Mouse (Mus musculus): ENCODE measurements around the gene Fmo5.

Fmo5 gene

DNA sequence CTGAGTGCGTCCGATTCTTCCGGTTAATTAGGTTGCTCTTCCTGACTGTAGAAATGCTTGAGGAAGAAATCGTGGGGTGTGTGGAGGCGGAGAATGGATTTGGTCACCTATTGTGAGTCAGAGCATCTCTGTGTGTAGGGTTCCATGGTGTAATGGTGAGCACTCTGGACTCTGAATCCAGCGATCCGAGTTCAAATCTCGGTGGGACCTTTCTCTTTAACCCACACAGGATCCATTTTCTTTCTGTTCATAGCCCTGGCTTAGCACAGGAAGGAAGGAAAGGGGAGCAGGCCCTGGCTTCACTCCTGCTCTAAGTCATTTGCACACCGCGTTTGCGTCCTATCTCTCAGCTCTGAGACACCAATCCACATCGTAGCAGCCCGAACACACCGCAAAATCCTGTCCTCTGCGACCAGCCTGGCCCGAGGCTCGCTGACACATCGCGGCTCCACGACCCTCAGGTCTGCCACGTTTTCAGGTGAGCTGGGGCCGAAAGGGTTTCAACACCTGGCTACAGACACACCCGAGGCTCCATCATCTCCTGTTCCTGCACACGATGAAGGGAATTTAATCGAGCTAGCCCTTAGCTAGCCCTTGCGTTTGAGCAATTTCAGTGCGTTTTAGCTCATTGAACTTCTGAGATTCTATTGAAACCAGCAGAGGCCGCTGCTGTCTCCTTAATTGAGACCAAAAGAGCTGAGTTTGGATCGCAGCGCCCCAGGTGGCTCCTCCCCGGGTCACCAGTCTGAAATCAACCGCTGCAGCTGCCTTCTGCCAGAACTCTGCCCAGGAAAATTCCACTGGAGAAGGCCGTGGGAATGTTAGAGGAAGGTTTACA, 52.9 kb downstream of the Fmo5 start:
- peak; percentile 91 for DNase-seq (ENCODE audit: low read depth)

DNA sequence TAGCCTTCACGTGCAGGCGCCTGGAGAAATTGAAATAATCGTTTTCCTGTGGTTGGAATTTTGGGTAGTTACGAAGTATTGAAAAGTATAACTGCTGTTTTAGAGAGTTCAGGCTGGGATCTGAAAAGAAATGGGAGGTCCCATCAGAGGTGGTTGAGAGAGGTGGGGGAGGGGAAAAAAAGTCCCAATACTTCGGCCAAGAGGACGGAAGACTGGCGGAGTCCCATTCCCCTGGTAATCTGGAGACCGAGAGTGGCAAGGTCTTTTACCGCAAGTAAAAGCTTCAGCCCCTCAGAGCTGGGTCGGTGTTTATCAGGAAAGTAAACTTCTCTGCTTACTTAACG, 53.5 kb downstream of the Fmo5 start:
- DNase-seq (ENCODE audit: low read depth): no peak

DNA sequence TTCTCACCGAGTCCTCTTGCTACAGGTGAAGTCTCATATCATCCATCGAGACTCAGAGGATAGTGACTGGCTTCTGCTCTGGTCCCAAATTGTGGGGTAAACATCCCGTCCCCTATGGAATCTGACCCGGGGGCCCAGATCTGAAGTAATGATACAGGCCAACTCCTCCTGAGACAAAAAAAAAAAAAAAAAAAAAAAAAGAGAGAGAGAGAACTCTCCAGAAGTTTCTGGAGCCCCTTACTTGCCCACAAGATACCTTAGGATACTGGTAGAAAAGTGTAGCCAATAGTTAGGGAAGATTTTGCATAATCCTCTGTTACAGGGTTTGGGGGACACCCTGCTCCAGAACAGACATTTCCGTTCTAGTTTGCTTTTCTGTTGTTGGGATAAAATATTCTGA, 54.0 kb downstream of the Fmo5 start:
- DNase-seq (ENCODE audit: low read depth): no peak

DNA sequence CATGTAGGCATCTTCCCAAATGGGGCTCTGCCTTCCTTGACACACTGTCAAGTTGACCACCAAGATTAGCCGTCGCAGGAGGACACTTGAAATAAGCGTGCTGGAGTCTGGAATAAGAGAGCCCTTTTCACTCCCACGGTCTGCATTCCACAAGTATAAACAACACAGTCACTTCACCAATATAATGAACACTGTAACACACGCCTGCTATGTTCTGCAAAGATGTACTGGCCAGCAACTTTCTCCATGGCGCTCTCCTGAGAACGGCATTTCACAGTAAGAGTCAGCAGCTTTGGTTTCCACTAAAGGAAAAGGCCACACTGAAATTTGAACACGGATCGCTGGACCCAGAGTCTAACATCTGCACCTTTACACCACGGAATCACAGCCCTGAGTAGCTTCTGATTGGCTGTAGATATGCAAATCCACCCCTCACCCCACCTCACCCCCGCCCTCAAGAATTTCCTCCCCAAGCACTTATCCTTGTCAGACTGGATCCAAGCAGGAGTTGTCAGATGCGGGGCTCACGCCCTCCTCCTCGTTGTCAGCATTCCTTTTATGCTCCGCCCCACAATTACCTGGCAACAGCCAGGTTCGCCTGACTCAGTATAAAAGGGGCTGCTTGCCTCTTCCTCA, 55.1 kb downstream of the Fmo5 start:
- DNase-seq (ENCODE audit: low read depth): no peak

DNA sequence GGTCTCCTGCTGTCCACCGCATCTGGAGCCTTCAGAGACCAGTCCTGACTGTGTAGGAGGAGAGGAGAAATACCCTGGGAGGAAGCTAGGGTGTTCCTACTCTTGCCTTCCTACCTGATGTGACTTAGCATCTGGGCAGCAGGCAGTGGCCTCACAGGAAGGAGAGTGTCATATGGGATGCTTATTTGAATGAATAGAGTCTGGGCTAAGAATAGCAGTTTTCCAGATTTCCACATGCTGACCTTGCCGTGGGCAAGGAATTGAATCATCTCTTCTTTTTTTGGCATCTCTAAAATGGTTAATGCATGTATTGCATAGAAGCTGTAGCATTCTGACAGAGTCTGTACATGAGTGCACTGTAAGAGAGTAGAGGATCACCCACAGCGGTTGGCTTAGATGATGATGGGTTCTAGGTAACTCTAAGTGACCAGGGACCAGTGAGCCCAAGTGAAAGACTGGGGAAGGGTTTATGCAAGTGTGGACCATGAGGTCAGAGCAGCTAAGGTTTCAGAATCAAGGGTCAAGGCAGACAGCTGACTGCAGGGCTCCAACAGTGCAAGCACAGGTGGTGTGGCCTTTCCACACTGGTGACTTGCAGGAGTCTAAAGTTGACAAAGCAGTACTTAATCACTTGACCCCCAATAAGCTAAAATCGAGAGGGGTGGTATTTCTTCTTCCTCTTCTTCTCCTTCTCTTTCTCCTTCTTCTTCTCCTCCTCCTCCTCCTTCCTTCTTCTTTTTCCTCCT, 57.9 kb downstream of the Fmo5 start:
- no peak for DNase-seq (ENCODE audit: low read depth)

DNA sequence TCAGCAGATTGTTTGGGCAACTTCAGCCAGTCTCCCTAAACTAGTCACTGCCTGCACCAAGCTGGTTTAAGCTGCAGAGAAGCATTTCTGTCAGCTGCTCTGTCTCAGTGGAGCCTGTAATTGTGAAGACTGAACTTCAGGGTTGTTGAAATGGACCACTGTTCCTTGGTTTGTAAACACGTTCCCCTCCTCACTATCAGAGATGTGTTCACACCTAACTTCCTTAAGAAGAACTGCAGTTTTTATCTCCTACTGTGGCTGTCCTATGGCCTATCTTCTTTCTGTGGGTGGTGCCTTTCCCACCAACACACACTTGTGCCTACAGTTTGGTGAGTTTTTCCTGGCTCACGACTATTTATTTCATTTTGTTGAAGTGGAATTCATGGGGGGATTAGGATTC, 60.7 kb downstream of the Fmo5 start:
- DNase-seq (ENCODE audit: low read depth): no peak

DNA sequence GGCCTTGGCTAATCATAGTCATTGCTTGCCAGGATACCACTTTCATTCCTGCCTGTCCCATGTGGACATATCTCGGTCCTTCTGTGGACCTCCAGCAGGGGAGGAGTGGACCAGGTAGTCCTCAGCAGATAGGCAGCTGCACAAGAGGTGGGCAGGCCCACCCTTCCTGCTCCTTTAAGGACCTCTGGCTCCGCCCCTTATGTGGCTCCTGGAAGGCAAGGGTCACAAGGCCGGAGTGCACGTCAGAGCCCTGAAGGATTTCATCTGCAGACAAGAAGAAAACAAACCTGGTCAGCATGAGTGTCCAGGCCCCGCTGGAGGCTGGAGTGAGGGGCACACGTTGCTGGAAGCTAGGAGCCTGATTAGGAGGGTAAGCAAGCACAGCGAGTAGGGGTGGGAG, 62.0 kb downstream of the Fmo5 start:
- no peak for DNase-seq (ENCODE audit: low read depth)

DNA sequence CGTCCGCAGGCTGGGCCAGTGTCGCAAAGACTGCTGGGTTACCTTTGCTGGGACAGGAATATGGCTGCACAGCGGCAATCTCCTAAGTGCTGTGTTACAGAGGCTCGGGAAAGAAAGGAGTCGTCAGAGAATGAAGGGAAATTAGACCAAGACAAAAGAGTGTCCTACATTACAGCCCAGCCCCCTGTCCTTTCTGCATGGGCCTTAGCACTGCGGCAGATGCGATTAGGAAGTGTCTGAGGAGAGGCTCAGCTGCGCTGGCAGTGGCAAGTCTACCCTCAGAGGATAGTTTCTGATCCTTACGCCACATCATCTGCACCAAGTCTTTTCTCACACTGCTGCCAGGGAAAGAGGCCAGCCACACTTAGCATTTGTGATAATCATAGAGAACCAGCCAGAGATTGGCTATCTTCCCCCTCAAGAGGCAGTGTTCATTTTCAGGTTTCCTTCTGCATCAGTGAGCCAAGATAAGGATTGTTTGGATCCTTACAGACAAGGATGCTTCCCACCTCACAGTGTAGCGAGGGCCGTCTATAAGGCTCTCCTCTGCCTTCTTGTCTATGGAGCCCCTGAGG, 62.9 kb downstream of the Fmo5 start:
- no peak for DNase-seq (ENCODE audit: low read depth)

DNA sequence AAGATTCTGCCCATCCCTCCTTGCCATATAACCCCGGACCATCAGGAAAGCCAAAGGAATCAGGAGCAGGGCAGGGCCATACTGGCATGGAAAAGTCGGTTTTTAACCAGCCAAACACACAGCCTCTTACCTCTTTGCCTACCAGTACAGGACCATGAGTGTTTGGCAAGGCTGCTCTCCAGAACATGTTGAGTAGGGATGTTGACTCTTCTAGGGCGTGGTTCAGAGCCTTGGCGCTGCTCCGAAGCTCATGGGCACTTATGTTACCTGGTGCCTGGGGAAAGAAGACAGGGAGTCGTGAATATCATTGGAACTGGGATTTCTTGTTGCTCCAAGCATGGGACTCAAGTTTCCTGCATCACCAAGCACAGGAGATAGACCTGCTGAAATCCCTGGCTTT, 65.2 kb downstream of the Fmo5 start:
- no peak for DNase-seq (ENCODE audit: low read depth)

DNA sequence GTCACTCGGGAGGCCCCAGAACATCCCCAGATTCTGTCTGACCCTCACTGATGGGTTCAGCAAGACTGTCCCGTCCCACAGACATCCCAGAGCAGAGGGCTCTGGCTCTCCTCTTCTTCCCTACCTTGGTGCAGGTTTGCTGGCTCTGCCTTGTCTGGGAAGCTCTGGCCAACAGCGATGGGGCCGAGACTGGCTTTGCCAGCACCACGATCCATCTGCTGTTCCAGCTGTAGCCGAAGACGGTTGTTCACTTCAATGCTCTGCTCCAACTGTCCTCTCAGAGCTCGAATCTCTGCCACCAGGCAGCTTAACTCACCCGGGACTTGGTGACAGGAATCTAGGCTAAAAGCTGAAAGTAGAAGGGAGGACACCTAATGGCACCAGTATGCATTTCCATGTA, 68.3 kb downstream of the Fmo5 start:
- no peak for DNase-seq (ENCODE audit: low read depth)

DNA sequence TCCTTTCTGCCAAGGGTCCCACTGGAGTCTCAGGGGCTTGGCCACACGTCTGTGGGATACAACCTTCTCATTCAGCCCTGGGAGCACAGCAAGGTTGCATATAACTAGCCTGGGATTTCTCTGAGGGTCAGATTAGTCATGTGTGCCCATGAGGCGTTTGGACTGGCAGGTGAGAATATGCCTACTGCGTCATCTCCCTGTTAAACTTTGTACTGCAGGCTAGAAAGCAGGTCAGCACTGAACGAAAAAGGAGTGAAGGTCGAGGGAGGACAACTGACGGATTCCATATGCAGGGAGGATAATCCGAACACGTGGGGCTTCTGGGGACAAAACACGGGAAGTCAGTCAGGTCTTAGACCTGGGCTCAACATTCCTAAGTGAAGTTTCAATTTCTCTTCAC, 68.7 kb downstream of the Fmo5 start:
- DNase-seq (ENCODE audit: low read depth): no peak

DNA sequence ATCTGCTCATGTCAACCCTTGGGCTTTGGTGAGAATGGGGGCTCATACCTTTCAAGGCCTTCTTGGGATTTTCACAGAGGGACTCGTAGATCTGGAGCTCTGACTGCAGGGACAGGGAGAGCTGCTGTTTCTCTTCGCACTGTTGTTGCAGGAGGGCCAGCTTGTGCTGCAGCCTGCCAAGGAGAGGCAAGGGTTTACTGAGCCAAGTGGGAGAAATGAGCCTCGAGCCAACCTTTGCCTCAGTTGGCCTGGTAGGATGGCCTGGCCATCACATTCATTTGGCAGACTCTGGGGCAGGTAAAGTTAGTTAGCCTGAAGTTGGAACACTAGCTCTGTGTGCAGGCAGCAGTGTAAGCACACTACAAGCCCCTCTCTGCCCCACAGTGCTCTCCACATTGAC, 70.5 kb downstream of the Fmo5 start:
- no peak for DNase-seq (ENCODE audit: low read depth)

DNA sequence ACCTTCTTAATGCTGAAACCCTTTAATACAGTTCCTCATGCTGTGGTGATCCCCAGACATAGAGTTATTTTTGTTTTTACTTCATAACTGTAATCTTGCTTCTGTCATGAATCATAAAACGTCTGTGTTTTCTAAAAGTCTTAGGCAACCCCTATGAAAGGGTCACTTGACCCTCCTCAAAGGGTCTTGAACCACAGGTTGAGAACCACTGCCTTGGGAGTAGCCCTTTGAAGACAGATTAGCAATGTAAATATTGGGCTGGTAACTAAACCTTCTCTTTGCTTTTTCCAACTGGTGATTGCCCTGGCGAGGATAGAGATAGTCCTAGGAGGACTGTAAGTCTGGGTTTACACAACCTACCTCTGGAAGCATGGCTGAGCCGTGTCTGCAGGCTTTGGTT, 72.6 kb downstream of the Fmo5 start:
- DNase-seq (ENCODE audit: low read depth): no peak

DNA sequence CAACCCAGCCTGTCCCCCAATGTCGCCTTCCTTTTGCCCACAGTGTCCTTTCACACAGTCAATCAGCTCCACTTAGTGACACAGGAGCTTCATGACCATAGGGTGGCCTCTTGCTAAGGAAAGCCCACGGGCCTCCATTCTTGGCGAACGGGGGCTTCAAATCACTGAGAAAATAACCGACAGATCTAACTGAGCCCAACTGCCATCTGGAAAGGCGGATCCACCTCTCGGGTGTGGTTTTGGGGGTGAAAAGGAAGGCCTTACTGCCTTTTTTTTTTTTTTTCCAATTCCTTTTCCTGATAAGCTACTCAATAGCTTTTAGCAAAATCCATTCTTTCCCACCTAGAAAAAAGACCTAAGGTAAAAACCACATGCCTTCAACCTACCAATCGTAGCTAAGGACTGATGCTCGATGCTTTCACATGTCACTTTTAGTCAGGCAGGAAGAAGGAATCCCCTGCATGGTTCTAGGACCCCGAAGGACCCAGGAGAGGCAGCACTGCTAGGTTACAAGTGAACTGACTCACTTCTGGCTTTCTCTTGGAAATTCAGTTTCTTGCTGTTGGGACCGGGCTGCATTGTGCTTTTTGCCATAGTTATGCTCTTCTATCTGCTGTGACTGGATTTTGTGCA, 74.0 kb downstream of the Fmo5 start:
- DNase-seq (ENCODE audit: low read depth): no peak

Data from induced T-regulatory cell, adult 2 months (primary cell).